Mouse (Mus musculus) kidney, postnatal 14 days (tissue): Measurements from ENCODE around the gene Cfap97d2.
"Not testable (repeated sequence)": the region's sequence is repeated elsewhere in the genome, so short reads cannot be mapped to it uniquely, and the experiment has no call there.

Source experiments
- DNase-seq: peaks from one replicate; pipeline ENCODE4 v3.0.0; 2022; ENCODE audit warnings: mixed read lengths

Cfap97d2 gene

GRCm38 (mm10) chr8:13687941-13688340, 17.7 kb upstream of the Cfap97d2 start:
- no peak for DNase-seq

DNA sequence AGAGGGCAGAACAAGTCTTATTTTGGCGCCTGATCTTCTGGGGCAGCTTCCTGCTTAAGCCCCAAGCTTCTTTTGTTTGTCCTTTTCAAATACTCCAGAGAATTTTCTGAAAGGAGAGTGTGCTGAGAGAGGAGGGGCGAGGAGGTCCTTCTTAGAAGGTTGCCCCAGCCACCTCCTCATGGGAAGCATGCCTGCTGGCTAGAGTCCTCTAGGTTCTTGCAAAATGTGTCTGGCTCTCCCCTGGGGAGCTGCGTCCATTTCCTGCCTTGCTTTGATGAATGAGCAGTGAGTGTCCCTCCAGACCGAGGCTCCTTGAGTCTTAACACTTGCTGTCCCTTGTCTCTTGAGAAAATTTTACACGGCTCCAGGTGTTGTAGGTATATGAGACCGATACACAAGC, 17.2 kb upstream of the Cfap97d2 start:
- DNase-seq, result peak; percentile 55

GRCm38 (mm10) chr8:13689331-13689730, 16.4 kb upstream of the Cfap97d2 start:
- no peak for DNase-seq

DNA sequence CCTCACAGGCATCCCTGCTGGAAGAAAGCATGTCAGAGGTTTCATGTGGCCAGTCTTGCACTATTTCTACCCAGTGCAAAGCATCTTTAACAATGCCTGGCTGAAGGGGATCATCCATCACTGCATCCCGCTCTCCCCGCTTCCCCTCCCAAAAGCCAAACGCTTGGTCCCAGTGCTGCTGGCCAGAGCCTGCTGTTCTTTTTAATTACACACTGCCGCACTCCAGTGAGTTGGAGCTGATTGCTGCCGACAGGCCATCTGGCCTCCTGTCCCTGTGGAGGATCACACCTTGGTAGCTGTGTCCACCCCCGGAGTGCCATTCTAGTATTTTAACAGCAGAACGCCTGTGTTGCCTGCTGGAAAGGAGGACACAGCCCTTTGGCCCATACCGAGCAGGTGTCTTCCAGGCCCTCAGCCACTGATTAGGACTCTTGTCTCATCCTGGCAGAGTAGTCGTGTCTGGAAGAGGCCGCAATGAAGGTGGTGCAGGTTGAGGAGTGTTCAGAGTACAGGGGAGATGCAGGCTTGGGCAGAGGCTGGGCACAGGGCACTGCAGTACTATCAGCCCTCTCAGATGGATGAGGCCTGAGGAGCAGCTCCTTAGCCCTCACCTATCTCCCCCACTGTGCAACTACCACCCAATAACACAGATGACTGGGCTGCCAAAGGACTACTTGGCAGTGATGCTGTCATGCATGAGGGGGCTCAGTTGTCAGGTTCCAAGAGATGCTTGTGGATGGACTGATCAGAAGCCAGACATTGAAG, 13.2 kb upstream of the Cfap97d2 start:
- no peak for DNase-seq

DNA sequence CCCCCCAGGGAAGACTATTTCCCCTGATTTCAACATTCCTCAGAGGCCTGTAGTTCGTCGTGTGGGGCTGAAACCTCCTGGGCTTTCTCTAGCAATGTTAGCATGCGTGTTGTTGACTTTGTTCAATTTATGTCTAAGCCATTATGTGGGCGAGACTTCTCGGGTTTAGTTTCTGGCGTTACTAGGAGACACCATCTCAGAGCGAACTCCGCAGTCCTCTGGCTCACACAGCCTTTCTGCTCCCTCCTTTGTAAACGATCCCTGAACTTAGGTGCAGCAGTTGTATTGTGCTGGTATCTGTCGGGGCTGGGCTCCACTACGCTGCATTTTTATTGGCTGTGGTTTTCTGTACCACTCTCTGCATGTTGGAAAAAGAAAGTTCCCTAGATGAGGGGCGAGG, 11.0 kb upstream of the Cfap97d2 start:
- DNase-seq, result no peak

- DNase-seq, result no peak
These were observed 10.4 kb upstream of the Cfap97d2 start for GRCm38 (mm10) chr8:13695203-13695867.

DNA sequence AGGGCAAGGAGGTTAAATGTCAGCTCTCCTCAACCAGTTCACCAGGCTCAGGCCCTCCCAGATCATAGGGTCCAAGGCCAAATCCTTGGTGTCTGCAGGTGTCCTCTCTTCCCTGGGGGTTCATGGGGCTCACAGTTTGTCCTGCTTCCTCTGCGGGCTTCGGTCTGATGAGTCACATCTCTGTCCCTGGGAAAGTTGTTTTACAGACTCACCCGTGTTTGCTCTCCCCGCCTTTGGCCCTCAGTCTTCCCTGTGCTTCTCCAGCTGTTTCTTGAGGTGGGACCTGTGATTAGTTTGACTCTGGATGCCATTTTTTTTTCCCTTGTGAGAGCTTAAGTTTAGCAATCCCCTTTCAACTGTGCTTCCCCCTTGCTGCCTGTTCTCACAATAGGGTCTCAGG, 9.5 kb upstream of the Cfap97d2 start:
- no peak for DNase-seq

DNA sequence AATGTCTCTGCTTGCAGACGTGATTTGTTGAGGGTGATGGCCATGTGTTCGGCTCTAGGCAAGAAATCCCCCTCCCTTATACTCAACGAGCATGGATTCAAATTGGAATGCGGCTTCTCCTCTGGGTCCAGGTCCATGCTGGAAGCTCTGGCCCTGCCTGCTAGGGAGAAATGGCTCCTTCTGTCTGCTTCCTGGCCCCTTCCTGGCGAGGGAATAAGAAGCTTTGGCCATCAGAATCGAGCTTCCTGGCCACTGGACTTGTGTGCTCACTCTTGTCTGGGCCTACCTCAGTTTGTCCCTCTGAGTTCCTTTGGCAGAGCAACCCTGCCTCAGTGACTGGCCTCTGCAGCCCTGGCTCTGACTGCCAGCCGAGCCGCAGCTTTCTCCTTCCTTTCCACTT, 8.5 kb upstream of the Cfap97d2 start:
- no peak for DNase-seq

DNA sequence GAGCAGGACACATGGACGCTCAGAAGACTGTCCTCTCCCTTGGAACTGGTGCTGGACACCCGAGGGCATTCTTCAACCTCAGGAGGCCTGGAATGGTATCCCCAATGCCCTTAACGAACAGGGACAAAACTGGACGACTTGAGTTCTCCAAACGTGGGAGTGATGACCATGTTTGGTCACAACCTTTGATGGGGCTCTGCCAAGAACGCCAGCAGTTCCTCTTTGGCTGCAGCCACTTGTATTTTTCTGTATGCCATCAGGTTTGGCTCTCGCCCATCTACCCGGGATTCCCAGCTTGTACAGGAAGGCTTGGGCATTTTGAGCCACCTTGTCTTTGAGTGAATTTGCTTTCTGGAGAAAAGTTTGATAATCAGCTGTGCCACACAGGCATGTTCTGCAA, 8.0 kb upstream of the Cfap97d2 start:
- no peak for DNase-seq

GRCm38 (mm10) chr8:13698281-13698680, 7.4 kb upstream of the Cfap97d2 start:
- DNase-seq, result no peak

DNA sequence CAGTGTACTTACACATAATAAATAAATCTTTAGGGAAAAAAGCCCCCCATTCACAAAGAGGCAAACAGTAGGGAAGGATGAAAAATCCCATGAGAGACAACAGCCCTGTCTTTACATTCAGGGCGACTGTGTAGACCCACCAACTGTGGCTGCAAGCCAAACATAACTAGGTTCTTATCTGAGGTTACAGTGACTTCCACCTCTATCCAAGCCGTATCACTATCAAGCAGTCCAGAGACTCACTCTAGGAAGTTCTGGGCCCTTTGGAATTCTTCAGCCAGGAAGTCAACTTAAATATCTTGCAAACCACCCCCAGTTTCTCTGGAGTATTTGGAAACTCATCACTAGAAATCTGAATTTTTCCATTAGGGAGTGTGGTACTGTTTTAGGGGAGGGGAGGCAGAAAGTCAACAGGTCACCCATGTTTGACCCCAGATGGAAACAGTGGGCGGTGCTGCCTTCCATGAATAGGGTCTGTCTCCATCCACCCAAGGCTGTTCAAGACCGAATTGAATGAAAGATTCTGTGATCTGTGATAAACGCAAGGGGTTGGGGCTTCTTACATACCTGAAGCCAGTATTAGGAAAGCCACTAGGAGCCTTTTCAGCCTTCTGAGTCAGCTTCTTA, 6.3 kb upstream of the Cfap97d2 start:
- no peak for DNase-seq

DNA sequence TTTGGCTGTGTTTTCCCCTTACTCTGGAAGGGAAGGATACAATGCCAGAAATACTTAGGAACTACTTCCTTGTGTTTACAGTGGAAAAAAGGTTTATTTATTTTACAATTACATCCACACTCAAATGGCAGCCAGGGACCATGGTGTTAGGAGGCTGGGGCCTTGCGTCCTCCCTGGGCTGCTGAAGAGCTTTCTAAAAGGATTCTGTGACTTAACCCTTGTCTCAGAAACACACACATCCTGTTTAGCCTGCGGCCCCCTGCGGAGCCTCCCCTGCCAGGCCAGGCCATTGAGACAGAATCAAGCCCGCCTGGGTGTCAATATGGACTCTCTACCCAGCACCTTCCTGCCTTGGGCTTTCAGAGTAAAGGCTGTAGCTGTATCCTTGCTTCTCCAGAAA, 2.9 kb upstream of the Cfap97d2 start:
- DNase-seq, result no peak

- DNase-seq, result no peak
These were observed 1.9 kb upstream of the Cfap97d2 start for GRCm38 (mm10) chr8:13703756-13704155.

GRCm38 (mm10) chr8:13704301-13704700, 1.4 kb upstream of the Cfap97d2 start:
- DNase-seq, result no peak

- no peak for DNase-seq
These were observed 1.2 kb downstream of the Cfap97d2 start for GRCm38 (mm10) chr8:13706918-13707317.

GRCm38 (mm10) chr8:13708514-13708913, 2.8 kb downstream of the Cfap97d2 start:
- DNase-seq, result no peak

DNA sequence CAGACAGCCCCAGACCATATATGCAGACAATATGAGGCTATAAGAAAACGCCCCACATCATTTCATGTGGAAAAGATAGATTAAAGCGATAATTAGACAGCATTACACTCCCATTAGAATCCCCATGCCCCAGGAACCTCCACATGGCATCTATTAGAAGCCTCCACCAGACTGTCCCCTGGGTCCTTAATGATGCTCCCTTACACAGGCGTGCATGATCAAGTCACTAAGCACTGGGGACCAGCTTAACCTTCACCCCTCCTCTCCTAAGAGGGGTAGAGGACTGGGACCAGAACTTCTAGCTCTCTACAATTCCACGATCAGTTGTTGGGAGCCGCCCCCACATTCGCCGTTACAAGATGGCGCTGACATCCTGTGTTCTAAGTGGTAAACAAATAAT, 13.3 kb downstream of the Cfap97d2 start:
- DNase-seq, result no peak

DNA sequence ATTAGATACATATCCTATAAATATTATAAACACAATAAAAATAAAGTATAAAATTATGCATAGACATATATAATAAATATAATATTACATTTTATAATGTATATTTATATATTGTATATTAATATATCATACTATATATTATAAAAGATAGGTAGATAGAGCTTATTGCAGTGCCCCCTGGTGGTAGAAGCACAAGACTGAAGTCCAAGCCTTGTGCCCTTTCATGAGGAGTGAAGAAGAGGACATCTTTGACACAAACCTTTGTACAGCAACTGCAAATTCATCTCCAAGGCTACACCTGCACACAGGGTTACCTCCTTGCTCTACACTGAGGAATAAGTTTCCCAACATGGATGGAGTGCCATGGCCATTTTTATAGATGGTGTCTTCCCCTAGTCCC, 20.0 kb downstream of the Cfap97d2 start:
- DNase-seq, result peak; percentile 54

GRCm38 (mm10) chr8:13727469-13728094, 21.9 kb downstream of the Cfap97d2 start:
- DNase-seq, result no peak

GRCm38 (mm10) chr8:13740323-13740770, 34.7 kb downstream of the Cfap97d2 start:
- DNase-seq, result peak; percentile 69

GRCm38 (mm10) chr8:13740817-13741613, 35.3 kb downstream of the Cfap97d2 start:
- DNase-seq, result no peak

DNA sequence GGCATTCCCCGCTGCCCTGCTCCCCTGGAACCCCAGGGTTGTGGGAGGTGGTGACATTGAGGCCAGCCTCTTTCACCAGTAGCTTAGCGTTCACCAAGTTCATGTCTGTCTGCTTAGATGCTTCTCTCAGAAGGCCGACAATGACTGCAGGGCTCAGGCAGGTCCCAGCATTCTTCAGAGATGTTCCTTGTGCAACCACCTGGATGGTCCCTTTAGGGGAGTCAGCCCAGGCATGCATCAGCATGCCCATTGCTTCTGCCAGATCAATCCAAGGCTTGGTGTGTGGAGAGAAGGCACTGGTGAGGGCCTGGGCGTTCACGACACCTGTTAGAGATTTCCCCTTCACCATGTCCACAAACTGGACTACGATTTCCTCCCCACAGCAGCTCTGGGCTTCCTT, 40.5 kb downstream of the Cfap97d2 start:
- DNase-seq, result not testable (repeated sequence)

- no peak for DNase-seq
These were observed 41.9 kb downstream of the Cfap97d2 start for GRCm38 (mm10) chr8:13747626-13748025.
